Mouse (Mus musculus) hematopoietic stem cell, adult 5-6 weeks (primary cell): ENCODE measurements around the gene Opcml. TPM values are rescaled to one million over a fixed set of nuclear protein-coding genes. Genes with fewer than 3 reads are reported as not detected.

Experiments
- ATAC-seq, 2 experiments: fragments of 125-278 bp in 1 of 2; replicated peaks in 1 of 2; 2 replicates each; pipeline ENCODE4 v1.8.0; 2016 to 2017; ENCODE audit warnings: inconsistent platforms in 2 of 2, mild to moderate bottlenecking in 2 of 2, moderate number of reproducible peaks in 2 of 2, low read depth in 1 of 2, moderate TSS enrichment in 1 of 2; ENCODE audit not compliant: low FRiP score in 2 of 2, poor library complexity in 2 of 2, severe bottlenecking in 2 of 2, insufficient read depth in 1 of 2, low TSS enrichment in 1 of 2
- total RNA-seq: library from RNA; stranded (forward); fragments of 172-1452, 232-1000 nt; gene quantifications from 2 replicates; pipeline ENCODE4 v1.2.3, GENCODE M21; 2017

Gene Opcml
- total RNA-seq, 1 experiment from 2014 or later = not detected

DNA sequence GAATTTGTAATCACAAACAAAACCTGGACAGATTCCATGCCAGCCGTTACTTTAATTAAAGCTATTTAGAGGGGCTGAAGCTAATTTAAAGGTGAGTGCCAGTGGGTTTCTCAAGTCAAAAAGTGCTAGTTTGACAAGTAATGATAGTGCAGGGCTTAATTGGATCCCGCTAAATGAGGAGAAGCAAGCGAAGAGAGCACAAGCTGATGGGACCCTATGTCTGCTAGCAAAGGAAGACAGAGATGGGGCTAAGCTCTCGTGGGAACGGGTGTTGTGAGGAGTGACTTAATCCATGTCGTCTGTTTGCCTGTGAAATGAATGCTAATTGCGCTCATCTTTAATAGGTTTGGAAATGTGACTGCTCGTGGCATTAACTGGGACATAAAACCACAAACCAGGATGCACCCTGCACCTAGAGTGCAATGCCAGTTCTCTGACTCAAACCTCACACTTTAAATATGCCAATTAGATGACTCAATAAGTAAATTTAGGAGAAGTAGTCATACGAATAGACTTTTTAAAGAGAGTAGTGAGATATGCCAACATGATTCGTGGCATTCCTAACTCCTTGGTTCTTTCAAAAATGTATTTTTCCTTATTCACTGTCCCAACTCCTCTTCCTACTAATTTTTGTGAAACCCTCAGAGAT, 174.5 kb downstream of the Opcml start:
- no peak for ATAC-seq

DNA sequence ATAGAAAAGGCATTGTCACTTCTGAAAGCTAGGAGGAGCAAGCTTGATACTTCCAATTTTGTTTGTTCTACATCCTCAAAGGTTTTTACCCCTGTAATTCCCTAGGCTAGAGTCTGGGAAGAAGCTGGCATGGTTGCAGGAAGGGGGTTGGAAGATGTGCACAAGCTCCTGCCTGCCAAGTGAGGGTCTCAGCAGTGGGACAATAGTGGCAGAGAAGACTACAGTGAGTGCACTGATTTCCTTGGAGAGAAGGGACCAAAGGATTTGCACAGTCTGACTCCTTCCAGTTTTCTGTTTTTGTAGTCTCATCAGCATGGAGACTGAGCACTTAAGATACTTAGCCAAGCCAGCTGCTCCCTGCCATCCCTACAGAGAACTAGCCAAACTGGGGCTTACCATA, 177.7 kb downstream of the Opcml start:
- no peak for ATAC-seq

DNA sequence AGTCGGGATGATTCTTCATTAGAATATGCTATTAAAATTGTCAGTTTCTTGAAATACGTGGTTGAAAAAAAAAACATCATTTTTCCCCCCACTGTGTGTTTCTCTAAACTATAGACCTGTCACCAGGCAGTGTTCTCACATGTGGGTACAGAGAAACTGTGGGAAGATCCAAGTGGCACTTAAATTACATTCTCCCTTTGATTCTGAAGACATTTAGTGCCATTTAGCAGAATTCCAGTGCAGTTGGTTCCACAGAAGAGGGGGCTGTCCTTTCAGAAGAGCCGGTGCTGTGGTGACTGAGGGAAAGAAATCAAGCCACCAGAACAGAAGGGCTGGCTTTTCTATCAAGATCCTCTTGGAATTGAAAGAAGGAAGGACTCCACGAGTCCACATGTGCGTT, 181.7 kb downstream of the Opcml start:
- ATAC-seq = no peak

DNA sequence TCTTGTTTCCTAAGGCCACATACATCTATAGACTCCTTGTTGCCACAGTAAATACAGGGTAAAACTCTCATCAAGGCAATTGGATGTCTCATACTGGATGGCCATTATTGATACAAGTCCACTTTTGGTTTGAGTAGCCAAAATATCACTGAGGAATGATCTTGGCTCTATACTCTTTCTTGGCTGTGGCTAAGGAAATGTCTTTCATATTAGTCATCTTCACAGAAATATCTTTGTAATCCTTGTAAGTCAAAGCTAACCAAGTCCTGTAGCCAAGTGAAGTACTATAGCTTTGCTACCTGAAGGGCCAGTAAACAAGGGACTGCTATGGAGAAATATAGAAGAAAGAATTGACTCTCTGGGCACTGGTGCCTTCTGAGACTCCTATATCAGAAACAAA, 192.0 kb downstream of the Opcml start:
- ATAC-seq = no peak

DNA sequence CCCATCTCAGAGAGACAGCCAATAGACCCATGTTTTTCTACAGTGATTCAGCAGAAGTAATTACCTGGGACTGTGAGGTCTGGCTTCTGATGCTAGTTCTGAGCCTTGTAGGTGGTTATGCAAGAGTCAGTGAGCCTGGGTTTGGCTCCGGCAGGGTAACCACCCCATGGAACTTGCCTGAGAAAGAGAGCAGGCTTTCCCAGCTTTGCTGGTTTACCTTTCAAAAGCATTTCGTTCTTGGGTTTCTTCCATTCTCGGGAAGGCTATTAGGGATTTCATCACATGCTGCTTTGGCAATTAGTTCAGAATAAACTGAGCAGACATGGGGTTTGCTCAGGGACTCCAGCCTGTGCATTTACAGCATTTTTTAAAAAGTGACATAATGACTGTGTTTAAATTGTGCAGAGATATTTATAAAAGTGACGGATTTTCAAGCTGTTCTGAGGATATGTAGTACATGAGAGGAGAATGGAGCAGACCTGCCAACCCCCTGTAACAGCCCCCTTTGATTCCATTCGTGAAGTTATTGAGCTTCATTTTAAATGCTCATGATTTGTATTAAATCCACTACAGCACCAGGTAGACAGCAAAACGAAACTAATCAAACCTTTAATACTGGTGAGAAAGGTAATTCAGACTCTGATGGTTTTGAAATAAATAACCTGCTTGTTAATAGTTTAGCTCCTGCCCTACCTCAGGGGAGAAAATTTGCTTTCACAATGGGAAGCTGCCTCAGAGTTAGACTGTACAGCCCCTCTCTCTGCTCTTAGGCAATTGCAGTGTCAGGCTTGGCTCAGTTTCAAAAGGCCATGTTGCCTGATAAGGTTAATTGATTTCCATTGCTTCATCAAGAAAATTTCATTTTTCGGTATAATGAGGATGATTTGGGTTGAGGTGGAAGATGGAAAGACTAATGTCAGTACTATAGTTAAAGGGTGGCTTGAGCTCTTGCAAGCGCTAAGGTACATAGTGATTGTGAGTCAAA, 196.3 kb downstream of the Opcml start:
- no peak for ATAC-seq

DNA sequence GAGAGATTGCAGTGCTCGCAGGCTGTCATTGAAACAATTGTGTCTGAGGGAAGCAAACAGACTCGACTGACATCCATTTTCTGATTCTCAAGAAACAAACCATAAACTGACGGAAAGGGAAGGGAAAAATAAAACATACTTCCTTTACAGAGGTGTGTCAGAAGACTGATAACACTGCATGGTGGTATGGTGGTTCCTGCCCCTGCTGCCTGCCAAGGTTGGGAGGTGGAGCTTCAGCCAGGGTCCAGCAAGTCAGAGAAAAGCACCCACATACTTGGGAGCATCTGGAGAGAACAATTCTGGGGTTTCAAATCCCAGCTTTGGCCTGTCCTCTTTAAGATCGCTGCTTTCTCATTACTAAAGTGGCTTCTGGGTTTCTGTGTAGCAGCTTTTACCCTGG, 201.0 kb downstream of the Opcml start:
- peak; percentile 53 to 56; a peak in 1 of 4 replicates for ATAC-seq

DNA sequence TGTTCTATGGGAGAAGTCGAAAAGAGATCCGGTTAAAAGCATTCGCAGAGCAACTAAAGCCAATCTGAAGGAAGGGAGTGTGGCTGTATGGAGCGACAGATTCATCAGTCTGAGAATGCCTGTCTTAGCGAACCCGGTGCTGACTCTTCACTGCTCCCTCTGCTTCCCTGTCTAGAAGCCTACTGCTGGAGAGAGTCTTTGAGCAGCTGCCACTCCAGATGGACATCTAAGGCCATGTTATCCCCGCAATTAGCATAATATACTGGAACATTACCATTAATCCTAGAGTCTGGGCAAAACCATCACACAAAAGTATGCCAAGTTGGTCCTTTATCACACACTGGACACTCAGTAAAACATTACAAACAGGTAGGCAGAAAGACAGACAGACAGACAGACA, 206.0 kb downstream of the Opcml start:
- ATAC-seq = no peak

DNA sequence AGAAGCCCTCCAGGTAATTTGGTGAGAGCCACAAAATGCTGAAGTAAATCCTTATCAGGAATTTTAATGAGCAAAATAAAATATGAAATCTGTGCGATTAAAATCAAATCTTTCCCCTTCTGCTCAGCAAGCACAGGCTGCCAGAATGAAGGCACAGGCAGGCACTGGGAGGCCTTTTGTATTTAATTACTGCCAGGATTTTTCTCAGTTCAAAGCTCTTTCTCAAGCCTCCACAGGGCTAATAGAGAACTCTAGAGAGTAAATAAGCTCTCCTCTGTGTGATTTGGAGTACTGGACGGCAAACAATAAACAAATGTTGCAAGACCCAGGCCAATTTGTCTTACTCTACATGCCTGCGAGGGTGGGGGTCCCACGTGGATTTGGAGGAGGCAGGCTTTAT, 208.2 kb downstream of the Opcml start:
- no peak for ATAC-seq

DNA sequence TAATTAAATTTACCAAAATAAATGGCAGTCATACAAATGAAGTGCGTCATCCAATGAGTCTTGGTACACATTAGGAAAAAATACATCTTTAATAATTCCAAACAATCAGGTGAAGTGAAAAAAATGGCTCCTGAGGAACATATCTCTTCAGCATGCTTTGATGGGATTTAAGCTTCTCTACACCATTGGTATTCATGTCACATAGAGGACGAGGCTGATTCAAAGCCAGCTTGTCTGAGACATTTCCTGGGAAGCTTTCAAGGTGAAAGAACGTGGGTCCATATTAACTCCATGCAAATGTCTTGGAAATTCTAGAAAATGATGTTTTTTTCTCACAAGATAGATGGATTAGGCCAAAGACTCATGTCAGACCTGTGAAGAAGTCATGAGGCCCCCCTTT, 212.6 kb downstream of the Opcml start:
- no peak for ATAC-seq

DNA sequence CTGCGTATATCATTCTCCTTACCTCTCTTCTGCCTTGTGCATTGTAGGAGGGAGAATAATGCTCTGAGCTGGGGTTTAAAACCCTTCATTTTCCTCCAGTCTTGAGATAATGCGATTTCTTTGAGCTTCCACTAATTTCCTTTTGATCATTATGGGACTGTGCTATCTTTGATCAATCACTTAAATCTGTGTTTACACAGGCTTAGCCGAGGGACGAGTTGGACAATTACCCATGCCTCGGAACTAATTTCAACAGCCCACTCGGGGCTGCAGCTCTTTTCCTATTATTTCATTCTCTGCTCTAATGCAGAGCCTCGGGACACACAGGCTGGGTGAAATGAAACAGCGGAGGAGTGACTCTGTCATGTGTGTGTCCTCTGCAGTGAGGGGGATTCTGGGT, 220.9 kb downstream of the Opcml start:
- no peak for ATAC-seq

DNA sequence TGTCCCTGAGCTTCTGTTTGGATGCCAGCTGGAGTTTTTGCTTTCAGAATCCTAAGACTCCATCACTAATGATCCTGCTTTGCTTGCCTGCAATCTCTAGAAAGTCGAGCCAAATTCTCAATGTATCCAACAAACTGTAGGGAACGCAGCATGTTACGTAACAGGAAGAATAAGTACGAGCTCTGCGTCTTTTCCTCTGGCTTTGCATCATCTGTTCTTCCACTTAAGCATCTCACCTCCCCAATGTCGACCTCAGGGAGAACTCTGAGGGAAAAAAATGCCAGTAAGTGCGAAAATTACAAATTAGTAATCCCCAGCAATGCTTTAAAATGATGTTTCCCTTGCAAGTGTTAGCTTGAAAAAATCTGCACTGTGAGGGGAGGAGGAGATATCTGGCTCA, 222.1 kb downstream of the Opcml start:
- ATAC-seq = no peak

DNA sequence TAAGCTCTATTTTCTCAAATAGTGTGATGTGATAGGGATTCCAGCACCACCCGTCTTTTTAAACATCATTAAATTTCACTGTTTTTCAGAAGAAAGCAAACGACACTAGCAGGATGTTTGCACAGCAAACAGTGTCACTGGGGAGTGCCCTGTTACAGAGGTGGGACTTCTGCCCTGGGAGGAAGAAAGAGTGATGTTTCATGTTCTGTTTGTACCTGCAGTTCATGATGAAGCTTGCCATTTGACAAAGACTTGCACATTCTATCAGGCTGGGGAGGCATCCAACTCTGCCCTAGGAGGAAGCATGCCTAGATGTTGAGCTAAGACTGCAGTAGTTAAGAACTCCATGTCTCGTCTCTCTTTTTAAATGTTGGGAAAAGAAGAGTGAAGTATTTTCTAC, 222.6 kb downstream of the Opcml start:
- no peak for ATAC-seq

DNA sequence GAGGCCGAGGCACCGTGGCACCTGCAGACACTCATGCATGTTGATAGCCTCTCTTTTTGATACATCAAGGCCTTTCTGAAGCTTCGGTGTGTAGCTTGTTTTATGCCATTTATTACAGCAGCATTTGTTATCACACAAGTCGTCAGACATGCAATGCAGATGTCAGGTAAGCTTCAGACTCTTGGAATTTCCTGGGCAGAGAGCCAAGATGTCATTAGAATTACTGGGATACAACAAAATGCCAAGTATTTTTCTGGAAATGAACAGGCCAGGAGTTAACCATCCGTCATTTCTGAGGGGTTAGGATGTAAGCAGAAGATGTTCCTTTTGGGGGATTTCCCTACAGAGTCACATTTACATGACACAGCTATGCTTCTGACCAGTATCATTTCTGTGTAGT, 237.6 kb downstream of the Opcml start:
- no peak for ATAC-seq

DNA sequence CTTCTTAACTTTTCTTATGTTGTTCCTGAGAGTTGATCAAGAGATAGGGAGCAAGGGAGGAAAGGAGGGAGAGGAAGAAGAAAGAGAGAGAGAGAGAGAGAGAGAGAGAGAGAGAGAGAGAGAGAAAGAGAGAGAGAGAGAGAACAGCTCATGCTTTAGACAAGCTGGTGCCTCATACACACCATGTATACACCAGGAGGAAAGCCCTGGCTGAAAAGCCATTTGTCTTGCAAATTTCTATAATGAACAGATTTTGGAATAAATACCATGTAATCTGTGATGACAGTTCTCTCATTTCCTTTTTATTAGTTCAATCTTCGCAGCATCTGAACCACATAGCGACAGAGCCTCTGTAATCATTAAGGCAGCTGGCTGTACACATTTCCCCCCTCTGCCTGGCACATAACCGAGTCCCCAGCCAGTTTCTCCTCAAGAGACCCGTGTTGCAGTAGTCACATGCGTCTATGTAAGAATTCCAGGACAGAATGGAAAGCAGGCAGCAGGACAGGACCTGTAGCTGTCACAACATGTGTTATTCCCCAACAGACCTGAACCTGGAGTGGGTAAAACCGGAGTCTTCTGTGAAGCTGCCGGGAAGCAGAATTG, 238.3 kb downstream of the Opcml start:
- ATAC-seq = no peak

DNA sequence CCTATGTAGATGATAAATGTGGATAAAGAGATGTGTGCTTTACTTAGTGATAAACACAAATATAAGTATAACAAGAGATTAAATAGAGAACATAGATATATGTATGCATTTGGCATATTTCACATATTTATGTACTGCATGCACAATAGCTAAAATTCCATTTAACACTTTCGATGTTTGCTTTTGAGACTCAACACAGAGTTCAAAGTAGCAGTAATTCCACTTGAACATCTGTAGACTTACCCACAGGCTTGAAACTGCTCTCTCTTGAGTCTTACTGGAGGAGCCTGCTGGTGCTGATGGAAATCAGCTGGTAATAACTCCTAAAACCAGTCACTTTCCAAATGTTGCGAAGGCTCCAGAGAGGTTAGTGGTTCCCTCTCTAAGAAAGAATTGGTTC, 258.6 kb downstream of the Opcml start:
- ATAC-seq = no peak

DNA sequence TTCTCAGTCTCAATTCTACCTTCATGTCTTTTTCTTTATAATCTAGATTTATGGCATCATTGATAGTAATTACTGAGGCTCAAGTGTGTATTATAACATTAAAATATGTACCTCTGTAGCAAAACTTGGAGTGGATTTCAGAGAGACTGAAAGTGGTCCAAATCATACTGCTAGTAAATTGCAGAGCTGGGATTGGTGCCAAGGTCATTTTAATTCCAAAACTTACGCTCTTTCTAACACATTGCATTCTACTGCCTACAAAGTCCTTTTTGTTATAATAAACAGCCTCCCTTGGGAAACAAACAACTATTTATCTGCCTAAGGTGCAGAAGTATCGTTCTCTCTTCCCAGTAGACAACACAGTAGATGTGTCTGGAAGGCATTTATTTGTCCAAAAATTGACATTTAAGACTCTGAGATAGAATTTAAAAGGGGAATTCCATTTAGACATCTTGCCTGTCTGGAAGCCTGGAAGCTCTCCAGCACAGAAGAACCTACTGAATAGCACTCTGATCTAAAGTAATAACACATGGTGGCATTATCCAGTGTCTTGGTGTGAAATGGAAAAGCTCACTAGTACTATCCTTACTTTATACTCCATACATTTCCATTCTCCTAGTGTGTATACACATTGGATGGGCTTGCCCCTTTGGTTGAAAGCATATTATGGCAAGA, 266.7 kb downstream of the Opcml start:
- ATAC-seq = no peak

DNA sequence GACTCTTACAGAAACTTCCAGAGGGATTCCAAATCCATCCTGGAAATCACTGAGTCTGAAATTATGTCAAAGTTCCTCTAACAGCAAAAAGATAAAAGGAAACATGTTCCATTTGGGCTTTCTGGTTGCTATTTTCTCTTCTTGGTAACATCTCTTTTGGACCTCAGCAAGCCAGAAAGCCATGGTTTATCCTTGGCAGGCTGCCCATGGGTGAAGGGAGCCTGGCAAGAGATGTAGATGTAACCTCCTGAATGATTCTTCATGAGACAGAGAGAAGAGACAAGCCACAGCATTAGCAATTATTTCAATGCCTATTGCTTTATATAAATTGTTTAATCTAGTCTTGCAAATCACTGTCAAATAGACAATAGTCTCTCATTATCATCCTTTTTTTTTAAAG, 274.6 kb downstream of the Opcml start:
- no peak for ATAC-seq

DNA sequence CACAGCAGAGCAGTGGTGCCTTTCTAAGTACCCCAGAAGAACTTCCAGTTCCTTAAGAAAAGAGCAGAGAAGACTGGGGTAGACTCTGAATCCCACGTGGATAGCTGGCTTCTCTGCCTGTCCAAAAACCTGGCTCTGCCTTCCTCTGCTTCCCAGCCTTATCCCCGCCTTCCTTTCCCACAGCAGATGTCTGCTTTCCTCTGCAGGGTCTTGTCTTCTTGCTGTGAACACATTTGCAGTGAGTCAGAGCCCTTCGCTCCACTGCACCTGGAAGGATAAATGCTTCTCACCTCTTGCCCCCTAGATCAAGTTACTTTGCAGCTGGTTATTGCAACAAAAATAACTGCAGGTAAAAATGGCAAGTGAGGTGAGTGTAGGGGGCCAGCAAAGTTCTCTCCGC, 290.1 kb downstream of the Opcml start:
- no peak for ATAC-seq
